Mouse (Mus musculus) CH12.LX (cell line): ENCODE measurements around the gene Gpr15. TPM values are rescaled to one million over a fixed set of nuclear protein-coding genes. Genes with fewer than 3 reads are reported as not detected.

Experiments used
- DNase-seq: peaks from one replicate; pipeline ENCODE4 v3.0.0-alpha.2; 2013; ENCODE audit errors: extremely low read depth
- H3K27ac ChIP-seq: 2 replicates; pipeline ENCODE4 v1.5.1; 2012; ENCODE audit warnings: low read depth, mild to moderate bottlenecking, control low read depth, moderate library complexity; ENCODE audit not compliant: insufficient read depth
- H3K27me3 ChIP-seq: replicated peaks from 2 replicates; pipeline ENCODE3; 2012; ENCODE audit warnings: inconsistent platforms
- H3K36me3 ChIP-seq, 2 experiments: replicated peaks in 1 of 2; 2 replicates each; pipeline versions ENCODE3 to v1.6.1; 2012; ENCODE audit warnings: inconsistent platforms in 1 of 2, low read length in 1 of 2, mild to moderate bottlenecking in 1 of 2, mixed read lengths in 1 of 2, moderate library complexity in 1 of 2; ENCODE audit not compliant: control insufficient read depth in 1 of 2, insufficient read depth in 1 of 2
- H3K4me1 ChIP-seq, 2 experiments: 2 replicates each; pipeline ENCODE4 v1.6.1; 2012; ENCODE audit warnings: inconsistent platforms in 1 of 2, moderate library complexity in 1 of 2; ENCODE audit not compliant: insufficient read depth in 2 of 2, control insufficient read depth in 1 of 2
- H3K4me2 ChIP-seq: 2 replicates; pipeline ENCODE4 v1.6.1; 2012; ENCODE audit warnings: low read depth, mild to moderate bottlenecking, control low read depth; ENCODE audit not compliant: poor library complexity, insufficient read depth, severe bottlenecking
- H3K4me3 ChIP-seq, 3 experiments: fragments of 150-350 bp in 1 of 3; sonication (generic) in 1 of 3; replicated peaks in 1 of 3; 2 replicates each; pipeline versions ENCODE3 to v1.5.1; 2011 to 2012; ENCODE audit warnings: low read depth in 2 of 3, low read length in 2 of 3, mild to moderate bottlenecking in 2 of 3, moderate library complexity in 2 of 3, control low read depth in 1 of 3, improper control_type of control experiment in 1 of 3, inconsistent platforms in 1 of 3, mixed read lengths in 1 of 3; ENCODE audit not compliant: poor library complexity in 1 of 3
- H3K79me2 ChIP-seq: replicated peaks from 2 replicates; pipeline ENCODE4 v1.6.1; 2012; ENCODE audit warnings: mild to moderate bottlenecking, moderate library complexity; ENCODE audit not compliant: control insufficient read depth, poor library complexity, insufficient read depth, severe bottlenecking; ENCODE audit errors: extremely low read depth
- H3K9ac ChIP-seq: 2 replicates; pipeline ENCODE4 v1.6.1; 2012; ENCODE audit warnings: low read depth, mild to moderate bottlenecking, control low read depth, moderate library complexity; ENCODE audit not compliant: insufficient read depth
- H3K9me3 ChIP-seq: replicated peaks from 2 replicates; pipeline ENCODE3; 2012; ENCODE audit warnings: low read length, inconsistent platforms, mixed read lengths
- EP300 ChIP-seq: IDR thresholded peaks from 2 replicates; pipeline ENCODE4 v1.6.1; 2011; ENCODE audit warnings: low read length, improper control_type of control experiment
- ETS1 ChIP-seq: conservative IDR thresholded peaks from 2 replicates; pipeline ENCODE4 v1.6.1; 2012; ENCODE audit warnings: low read depth, mild to moderate bottlenecking, inconsistent platforms, low read length, improper control_type of control experiment, moderate library complexity
- KAT2A ChIP-seq: IDR thresholded peaks from 2 replicates; pipeline ENCODE4 v1.6.1; 2012; ENCODE audit warnings: low read length, improper control_type of control experiment, inconsistent platforms; ENCODE audit not compliant: insufficient replicate concordance
- MEF2A ChIP-seq: IDR thresholded peaks from 2 replicates; pipeline ENCODE4 v1.6.1; 2014; ENCODE audit warnings: low read depth, mild to moderate bottlenecking, inconsistent platforms, low read length, improper control_type of control experiment, borderline replicate concordance
- SIN3A ChIP-seq: IDR thresholded peaks from 2 replicates; pipeline ENCODE4 v1.6.1; 2012; ENCODE audit warnings: low read length, improper control_type of control experiment, inconsistent platforms
- USF2 ChIP-seq: conservative IDR thresholded peaks from 2 replicates; pipeline ENCODE4 v1.6.1; 2011; ENCODE audit warnings: low read depth, low read length, improper control_type of control experiment
- ZNF384 ChIP-seq: IDR thresholded peaks from 2 replicates; pipeline ENCODE4 v1.6.1; 2012; ENCODE audit warnings: low read depth, low read length, improper control_type of control experiment, inconsistent platforms
- dilution Hi-C: fragments of 300-500 bp; cut with MboI; formaldehyde crosslinking; loops from 2 replicates; pipeline ENCODE4 v1.14.3; 2020; ENCODE audit warnings: low sequenced_read_pairs; ENCODE audit not compliant: extremely low pct_unique_long_range_greater_than_20kb, extremely low pct_ligation_motif_present
- in situ Hi-C: fragments of 300-500 bp; cut with MboI; formaldehyde crosslinking; loops from 3 replicates; pipeline ENCODE4 v1.14.3; 2019; ENCODE audit warnings: low sequenced_read_pairs, low pct_ligation_motif_present, low pct_unique_long_range_greater_than_20kb, mixed read lengths
- polyA plus RNA-seq: library from polyadenylated mRNA; unstranded; fragments of >175 nt; gene quantifications from 2 replicates; pipeline ENCODE4 v1.2.1, GENCODE M21; 2012; ENCODE audit warnings: low read depth; ENCODE audit not compliant: insufficient read length
- total RNA-seq, 2 experiments: library from RNA; depleted of rRNA; stranded (reverse); fragments of 300-350 nt in 1 of 2; fragments of >200 nt in 1 of 2; gene quantifications; 2 replicates each; pipeline ENCODE4 v1.2.3; 2012 to 2014

The Gpr15 gene
- total and polyA plus RNA-seq, 3 experiments = 3.9 to 13.8 (median 8.3) TPM

GRCm38 (mm10) chr16:58746715-58747114 lies 27.8 kb upstream of the Gpr15 start:
- H3K27ac ChIP-seq = no peak overlapping the region
- no peaks in the 10 kb centered on the region for H3K27me3 ChIP-seq
- in situ Hi-C loops = no loop called here
- no peak overlapping the region for H3K4me2 ChIP-seq
- no peak overlapping the region for H3K9ac ChIP-seq
- TF ChIP-seq ZNF384 (peak; percentile 77; the same call in 1 of the 2 replicates), USF2 (no peak)
- H3K79me2 ChIP-seq = no peaks in the 10 kb centered on the region
- peaks cover 0 to 2% of the 10 kb centered on the region in 2 experiments; a peak in 1 of 4 replicates for H3K4me1 ChIP-seq
- peaks cover 3% of the 10 kb centered on the region for H3K9me3 ChIP-seq
- dilution Hi-C loops = no loop called here
- no peak for DNase-seq
- peaks cover 2 to 7% of the 10 kb centered on the region in 2 experiments for H3K36me3 ChIP-seq
- H3K4me3 ChIP-seq = no peak overlapping the region

GRCm38 (mm10) chr16:58740751-58741150 lies 21.9 kb upstream of the Gpr15 start:
- no peak overlapping the region for H3K4me2 ChIP-seq
- no peaks in the 10 kb centered on the region; the same call in 1 of the 2 replicates for H3K79me2 ChIP-seq
- H3K36me3 ChIP-seq = peaks cover 5 to 20% of the 10 kb centered on the region in 2 experiments
- no peak for TF ChIP-seq SIN3A
- no peak overlapping the region for H3K9ac ChIP-seq
- no peak for DNase-seq
- dilution Hi-C loops (no loop called here), in situ Hi-C loops (no loop called here)
- H3K27me3 ChIP-seq = no peaks in the 10 kb centered on the region
- peaks cover 2 to 12% of the 10 kb centered on the region in 2 experiments; a peak in 3 of 4 replicates for H3K4me1 ChIP-seq
- H3K27ac ChIP-seq = no peak overlapping the region
- no peak overlapping the region for H3K4me3 ChIP-seq
- peaks cover 3% of the 10 kb centered on the region for H3K9me3 ChIP-seq

- TF ChIP-seq EP300 (no peak), ETS1 (no peak), KAT2A (no peak), MEF2A (no peak)
- H3K79me2 ChIP-seq = no peaks in the 10 kb centered on the region; the same call in 1 of the 2 replicates
- no peaks in the 10 kb centered on the region for H3K27me3 ChIP-seq
- peaks cover 3% of the 10 kb centered on the region for H3K9me3 ChIP-seq
- H3K27ac ChIP-seq = no peak overlapping the region
- H3K4me3 ChIP-seq = no peak overlapping the region
- dilution Hi-C loops (no loop called here), in situ Hi-C loops (no loop called here)
- DNase-seq = peak; percentile 54
- peaks cover 17 to 36% of the 10 kb centered on the region in 2 experiments for H3K36me3 ChIP-seq
- H3K9ac ChIP-seq = no peak overlapping the region
- no peak overlapping the region for H3K4me2 ChIP-seq
- peaks cover 0 to 12% of the 10 kb centered on the region in 2 experiments; a peak in 3 of 4 replicates for H3K4me1 ChIP-seq
Measured at GRCm38 (mm10) chr16:58738800-58739199, 19.9 kb upstream of the Gpr15 start.
